Mouse (Mus musculus) B cell, adult 62 days (primary cell): ENCODE data around the gene Mmp8. TPM values are rescaled to one million over a fixed set of nuclear protein-coding genes. Genes with fewer than 3 reads are reported as not detected.

ENCODE experiments used
- total RNA-seq: library from RNA; stranded (reverse); gene quantifications from 4 replicates; pipeline ENCODE4 v1.2.4, GENCODE M21; 2023

Gene Mmp8
- 0.22 to 0.40 TPM in 2 of 4 replicates, not detected in the others for total RNA-seq

DNA sequence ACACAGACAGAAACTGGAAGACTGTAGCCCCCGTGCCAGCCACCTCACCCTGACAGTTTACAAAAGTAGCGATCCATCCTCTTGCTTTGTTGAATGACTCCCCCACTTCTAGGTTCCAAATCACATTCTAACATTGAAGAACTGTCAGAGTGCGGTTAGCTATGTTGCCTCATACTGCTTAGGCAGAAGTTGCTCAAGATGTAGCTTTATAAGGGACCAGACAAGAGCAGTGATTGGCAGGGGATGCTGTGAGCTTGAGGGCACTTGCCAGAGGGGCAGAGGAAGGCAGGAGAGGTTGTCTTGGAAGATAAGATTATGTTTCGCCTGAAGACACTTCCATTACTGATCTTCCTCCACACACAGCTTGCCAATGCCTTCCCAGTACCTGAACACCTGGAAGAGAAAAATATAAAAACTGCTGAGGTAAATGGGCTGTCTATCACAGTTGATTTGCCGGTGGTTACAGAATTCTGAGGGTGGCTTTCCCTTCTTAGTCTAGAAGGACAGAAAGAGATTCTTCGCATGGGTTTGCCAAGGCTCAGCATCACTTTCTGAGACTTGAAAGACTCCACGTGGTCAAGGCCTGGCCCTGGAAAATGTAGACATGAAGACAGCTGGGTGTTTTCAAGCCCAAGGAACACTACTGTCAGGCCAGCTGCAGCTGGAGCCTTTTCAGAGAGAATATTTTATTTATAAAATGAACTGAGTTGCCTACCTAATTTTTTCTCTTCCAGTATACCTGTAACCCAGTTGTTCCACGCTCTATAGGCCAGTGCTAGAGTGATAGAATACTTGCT is at the start of gene Mmp8:
Mmp8 (plus strand) TSS at position 236 of the 797 bp plus-strand sequence.

DNA sequence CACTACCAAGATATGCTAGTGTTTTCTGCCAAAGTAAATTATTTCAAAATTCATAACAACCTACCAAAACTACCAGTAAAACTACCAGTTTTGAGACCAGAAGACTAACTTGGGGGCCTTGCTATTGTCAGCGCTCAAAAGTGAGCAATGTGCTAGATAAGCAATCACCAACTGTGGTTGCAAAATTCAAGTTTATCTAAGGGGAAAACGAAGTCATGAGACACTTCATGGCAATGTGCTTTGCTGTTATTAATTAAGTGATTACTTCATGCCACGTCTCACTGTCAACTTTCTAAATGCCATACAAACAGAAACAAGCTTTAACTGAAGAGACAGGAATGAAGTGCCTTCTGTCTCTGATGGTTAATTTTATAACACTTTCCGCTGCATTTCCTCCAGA is 12.9 kb downstream of the Mmp8 start, which contains the start of gene Mmp27:
Mmp27 (plus strand) TSS at position 235 of the 400 bp plus-strand sequence.

Other genes with a start within 250 kb of the Mmp8 start
- gene Mmp12, start 214.1 kb upstream of the Mmp8 start, total RNA-seq: 0.41 to 1.5 TPM in 2 of 4 replicates, not detected in the others
- gene Mmp1b, start 170.4 kb upstream of the Mmp8 start, total RNA-seq: not detected in 4 replicates
- gene Mmp3, start 112.6 kb upstream of the Mmp8 start, total RNA-seq: not detected in 4 replicates
- not detected in 4 replicates for gene Mmp10, start 56.1 kb upstream of the Mmp8 start, total RNA-seq
- gene Mmp27, start 12.9 kb downstream of the Mmp8 start, total RNA-seq: not detected in 4 replicates
- not detected in 4 replicates for gene Mmp20, start 69.8 kb downstream of the Mmp8 start, total RNA-seq
- not detected in 4 replicates for gene Mmp7, start 133.6 kb downstream of the Mmp8 start, total RNA-seq
- 230 to 242 TPM (median 236 TPM) in 4 replicates for gene Tmem123, start 205.6 kb downstream of the Mmp8 start, total RNA-seq